Mouse (Mus musculus): ENCODE data around the gene Bank1.

DNA sequence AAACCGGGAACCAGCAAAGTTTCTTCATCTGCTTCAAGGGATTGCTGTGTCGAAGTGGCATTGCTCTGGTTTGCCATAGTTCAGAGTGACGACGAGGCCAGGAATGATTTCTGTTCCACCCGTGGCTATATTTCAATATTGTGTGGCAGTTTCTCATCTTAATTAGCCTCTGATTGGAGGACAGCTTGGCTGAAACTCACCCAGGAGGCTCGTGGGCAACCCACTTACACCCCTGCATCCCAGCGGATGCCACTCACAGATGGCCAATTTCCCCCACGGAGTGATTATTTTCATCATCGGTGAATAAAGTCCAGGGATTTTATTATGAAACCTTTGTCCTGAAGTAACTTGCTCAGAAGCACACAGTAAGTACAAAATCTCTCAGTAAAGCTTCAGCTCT lies 43.6 kb upstream of the Bank1 start:
- TF ChIP-seq POLR2A (IDR thresholded peaks at IDR 0.05; ENCODE audit: low read depth, low read length) (no peak), CTCF (IDR thresholded peaks at IDR 0.05; ENCODE audit: borderline replicate concordance, insufficient read depth, low read length) (no peak)
